Mouse (Mus musculus) heart, adult 11 months (tissue): ENCODE measurements around the gene Cldn34b4.

Source experiments
- DNase-seq: peaks from one replicate; pipeline ENCODE4 v3.0.0; 2022

Gene Cldn34b4

GRCm38 (mm10) chrX:76393050-76393449 lies at the start of gene Cldn34b4:
Cldn34b4 (plus strand) TSS chrX:76393350.
- no peak for DNase-seq
